Mouse (Mus musculus): ENCODE measurements around the gene Gm49510.

The Gm49510 gene

GRCm38 (mm10) chr15:78914823-78915659 lies 15.6 kb downstream of the Gm49510 start:
- DNase-seq (ENCODE audit: low read depth in 2 of 2, low spot score in 2 of 2): no peak

GRCm38 (mm10) chr15:78915660-78916017 lies 16.2 kb downstream of the Gm49510 start:
- DNase-seq (ENCODE audit: low read depth in 2 of 2, low spot score in 2 of 2): peak; percentile 58 to 72

GRCm38 (mm10) chr15:78916052-78916826 lies 16.8 kb downstream of the Gm49510 start:
- DNase-seq (ENCODE audit: low read depth in 2 of 2, low spot score in 2 of 2): no peak

- DNase-seq (ENCODE audit: low read depth in 2 of 2, low spot score in 2 of 2): no peak
These were observed 18.7 kb downstream of the Gm49510 start for GRCm38 (mm10) chr15:78918126-78918525.

GRCm38 (mm10) chr15:78919914-78920313 lies 20.4 kb downstream of the Gm49510 start:
- no peak for DNase-seq (ENCODE audit: low read depth in 2 of 2, low spot score in 2 of 2)

- no peak for DNase-seq (ENCODE audit: low read depth in 2 of 2, low spot score in 2 of 2)
These were observed 23.2 kb downstream of the Gm49510 start for GRCm38 (mm10) chr15:78922700-78923099.

GRCm38 (mm10) chr15:78923585-78923984 lies 24.1 kb downstream of the Gm49510 start:
- peak; percentile 60 to 73 for DNase-seq (ENCODE audit: low read depth in 2 of 2, low spot score in 2 of 2)

- DNase-seq (ENCODE audit: low read depth in 2 of 2, low spot score in 2 of 2): no peak
These were observed 25.7 kb downstream of the Gm49510 start for GRCm38 (mm10) chr15:78925129-78925528.

GRCm38 (mm10) chr15:78926021-78926919 lies 26.8 kb downstream of the Gm49510 start, which contains the start of gene Lgals1:
TSS of gene Lgals1 (plus strand) at chr15:78926725.
- peak in 1 of 2 experiments; percentile 46 for DNase-seq (ENCODE audit: low read depth in 2 of 2, low spot score in 2 of 2)

- no peak for DNase-seq (ENCODE audit: low read depth in 2 of 2, low spot score in 2 of 2)
These were observed 27.7 kb downstream of the Gm49510 start for GRCm38 (mm10) chr15:78927021-78927787.

GRCm38 (mm10) chr15:78927788-78928457 lies 28.5 kb downstream of the Gm49510 start:
- DNase-seq (ENCODE audit: low read depth in 2 of 2, low spot score in 2 of 2): peak; percentile 64 to 73

- no peak for DNase-seq (ENCODE audit: low read depth in 2 of 2, low spot score in 2 of 2)
These were observed 29.1 kb downstream of the Gm49510 start for GRCm38 (mm10) chr15:78928539-78928938.

- no peak for DNase-seq (ENCODE audit: low read depth in 2 of 2, low spot score in 2 of 2)
These were observed 30.8 kb downstream of the Gm49510 start for GRCm38 (mm10) chr15:78930192-78930706.

GRCm38 (mm10) chr15:78930801-78931426 lies 31.4 kb downstream of the Gm49510 start:
- no peak for DNase-seq (ENCODE audit: low read depth in 2 of 2, low spot score in 2 of 2)

- peak; percentile 64 to 70 for DNase-seq (ENCODE audit: low read depth in 2 of 2, low spot score in 2 of 2)
These were observed 32.1 kb downstream of the Gm49510 start for GRCm38 (mm10) chr15:78931577-78931976.

- DNase-seq (ENCODE audit: low read depth in 2 of 2, low spot score in 2 of 2): peak; percentile 77 to 80
These were observed 35.4 kb downstream of the Gm49510 start, which contains the start of gene Nol12 for GRCm38 (mm10) chr15:78934784-78935320. TSS of gene Nol12 (plus strand) at chr15:78934933.

GRCm38 (mm10) chr15:78936403-78936802 lies 36.9 kb downstream of the Gm49510 start:
- no peak for DNase-seq (ENCODE audit: low read depth in 2 of 2, low spot score in 2 of 2)

- DNase-seq (ENCODE audit: low read depth in 2 of 2, low spot score in 2 of 2): no peak
These were observed 37.8 kb downstream of the Gm49510 start for GRCm38 (mm10) chr15:78937311-78937710.

- DNase-seq (ENCODE audit: low read depth in 2 of 2, low spot score in 2 of 2): no peak
These were observed 38.5 kb downstream of the Gm49510 start for GRCm38 (mm10) chr15:78937963-78938362.

All from CD8-positive naive resting alpha-beta T cell, adult 2 months (primary cell).